13 mouse cellular contexts compared by ENCODE assay signal in genomic region chr12:10804491-10804890, GRCm38 (mm10).
A peak's percentile ranks its signal among the peaks of the same experiment; 100 is the strongest.
DNase-seq lines count a peak whose midpoint lies in the region; ATAC-seq and TF ChIP-seq lines count a peak whose summit lies in the region.
"Had no signal": no experiment of that assay in that cellular context is flagged by ENCODE, and none has a peak within 500 bp of the region (broad histone marks: within the 10 kb centered on the region; RNA-seq: fewer than 3 reads in every experiment).

No protein-coding gene starts in this region.

- no peak overlapping the region for H3K4me3 ChIP-seq in hindbrain, postnatal 0 days (ENCODE audit: low read length)
- H3K4me3 ChIP-seq in hindbrain, embryonic 13.5 days: no peak overlapping the region
- H3K4me3 ChIP-seq in lung, embryonic 14.5 days (ENCODE audit: low read depth, low read length): no peak overlapping the region
- no peak overlapping the region for H3K4me3 ChIP-seq in MEL (ENCODE audit: control insufficient read depth in 1 of 2, insufficient read depth in 1 of 2, low read depth in 2 of 2, low read length in 2 of 2)
- H3K4me3 ChIP-seq in cortical plate, adult 2 months (ENCODE audit: insufficient read depth, low read length): no peak overlapping the region
- H3K4me3 ChIP-seq: heart, embryonic 13.5 days; limb, embryonic 10.5 days had no signal

- TF ChIP-seq POLR2A in MEL (IDR thresholded peaks at IDR 0.05; ENCODE audit: control insufficient read depth in 1 of 2, insufficient read depth in 1 of 2, low read depth in 1 of 2, low read length in 2 of 2, poor library complexity in 1 of 2): no peak
- no peak for TF ChIP-seq POLR2A in cortical plate, adult 2 months (IDR thresholded peaks at IDR 0.05; ENCODE audit: extremely low read depth, insufficient read depth, low read length)

- no peaks in the 10 kb centered on the region for H3K9me3 ChIP-seq in hindbrain, postnatal 0 days (ENCODE audit: low read length)
- no peaks in the 10 kb centered on the region for H3K9me3 ChIP-seq in hindbrain, embryonic 13.5 days
- no peaks in the 10 kb centered on the region for H3K9me3 ChIP-seq in lung, embryonic 14.5 days (ENCODE audit: low read depth, low read length)
- no peaks in the 10 kb centered on the region for H3K9me3 ChIP-seq in MEL (replicated peaks; ENCODE audit: insufficient read depth, low read length)
- H3K9me3 ChIP-seq: heart, embryonic 13.5 days; limb, embryonic 10.5 days had no signal

- ATAC-seq in hindbrain, postnatal 0 days: no peak
- ATAC-seq in hindbrain, embryonic 13.5 days (ENCODE audit: low FRiP score): no peak
- ATAC-seq in lung, embryonic 14.5 days (ENCODE audit: insufficient read depth): no peak

- DNase-seq in hindbrain, postnatal 0 days (ENCODE audit: low spot score): peak; percentile 9
- DNase-seq in lung, embryonic 14.5 days: peak; percentile 15
- DNase-seq in lung, postnatal 36 days: no peak
- DNase-seq in MEL (ENCODE audit: low read depth, low spot score): peak; percentile 3
- no peak for DNase-seq in T-cell, adult 2 months (ENCODE audit: low spot score)
- DNase-seq: cerebellum, adult 18-20 months; gastrocnemius, postnatal 36 days; kidney, adult 11 months; thymus, adult 2 months had no signal

- H3K9ac ChIP-seq in hindbrain, postnatal 0 days (replicated peaks; ENCODE audit: low read length): no peak overlapping the region
- H3K9ac ChIP-seq in hindbrain, embryonic 13.5 days: no peak overlapping the region
- no peak overlapping the region for H3K9ac ChIP-seq in lung, embryonic 14.5 days
- no peak overlapping the region for H3K9ac ChIP-seq in MEL (ENCODE audit: control insufficient read depth, low read depth, low read length, poor library complexity, severe bottlenecking)
- H3K9ac ChIP-seq: heart, embryonic 13.5 days had no signal

- H3K27me3 ChIP-seq in hindbrain, postnatal 0 days (ENCODE audit: insufficient read depth, low read length): no peaks in the 10 kb centered on the region
- H3K27me3 ChIP-seq in hindbrain, embryonic 13.5 days: no peaks in the 10 kb centered on the region
- H3K27me3 ChIP-seq in lung, embryonic 14.5 days (ENCODE audit: insufficient read depth, low read length): no peaks in the 10 kb centered on the region
- no peaks in the 10 kb centered on the region for H3K27me3 ChIP-seq in MEL (ENCODE audit: control insufficient read depth in 1 of 2, insufficient read depth in 2 of 2, low read length in 2 of 2)
- H3K27me3 ChIP-seq: heart, embryonic 13.5 days had no signal

- peak; percentile 54 for TF ChIP-seq CTCF in hindbrain, postnatal 0 days (IDR thresholded peaks at IDR 0.05; ENCODE audit: low read depth)
- TF ChIP-seq CTCF in lung, embryonic 14.5 days (IDR thresholded peaks at IDR 0.05; ENCODE audit: low read depth): peak; percentile 46
- peak in 2 of 3 experiments; percentile 10 to 30; a peak in 1 of 6 replicates for TF ChIP-seq CTCF in MEL (IDR thresholded peaks at IDR 0.05 in 2 of 3, conservative IDR thresholded peaks at IDR 0.05 in 1 of 3; ENCODE audit: control insufficient read depth in 1 of 3, insufficient read depth in 1 of 3, low read depth in 2 of 3, low read length in 3 of 3, poor library complexity in 1 of 3, severe bottlenecking in 1 of 3)
- peak; percentile 23; the same call in 1 of the 2 replicates for TF ChIP-seq CTCF in cortical plate, adult 2 months (IDR thresholded peaks at IDR 0.05; ENCODE audit: extremely low read depth, insufficient read depth, low read length)

- 58% methylated on average over 2 of the region's 2 CpGs for WGBS in hindbrain, postnatal 0 days
- WGBS in hindbrain, embryonic 13.5 days: 56% methylated on average over 2 of the region's 2 CpGs
- WGBS in lung, embryonic 14.5 days: 50% methylated on average over 2 of the region's 2 CpGs

- peak; percentile 19; the same call in 1 of the 2 replicates for TF ChIP-seq RAD21 in MEL (IDR thresholded peaks at IDR 0.05; ENCODE audit: low read depth, low read length)

- H3K79me2 ChIP-seq in MEL (ENCODE audit: control insufficient read depth, insufficient read depth, low read length, poor library complexity): no peaks in the 10 kb centered on the region

- no peak overlapping the region for H3K4me2 ChIP-seq in hindbrain, postnatal 0 days (ENCODE audit: low read depth, low read length)
- H3K4me2 ChIP-seq in hindbrain, embryonic 13.5 days: no peak overlapping the region
- H3K4me2 ChIP-seq in lung, embryonic 14.5 days: no peak overlapping the region
- H3K4me2 ChIP-seq: heart, embryonic 13.5 days had no signal

- TF ChIP-seq EP300 in MEL (IDR thresholded peaks at IDR 0.05; ENCODE audit: low read depth in 1 of 2, low read length in 2 of 2): no peak

- no peak overlapping the region for H3K27ac ChIP-seq in hindbrain, postnatal 0 days
- no peak overlapping the region for H3K27ac ChIP-seq in hindbrain, embryonic 13.5 days
- H3K27ac ChIP-seq in lung, embryonic 14.5 days (ENCODE audit: low read depth): no peak overlapping the region
- no peak overlapping the region for H3K27ac ChIP-seq in MEL (ENCODE audit: control insufficient read depth, low read depth, low read length)
- no peak overlapping the region for H3K27ac ChIP-seq in cortical plate, adult 2 months (ENCODE audit: insufficient read depth, low read length)
- H3K27ac ChIP-seq: heart, embryonic 13.5 days; limb, embryonic 10.5 days had no signal

- H3K36me3 ChIP-seq in hindbrain, postnatal 0 days (ENCODE audit: insufficient read depth, low read length): no peaks in the 10 kb centered on the region
- no peaks in the 10 kb centered on the region for H3K36me3 ChIP-seq in hindbrain, embryonic 13.5 days
- no peaks in the 10 kb centered on the region for H3K36me3 ChIP-seq in lung, embryonic 14.5 days (ENCODE audit: insufficient read depth)
- no peaks in the 10 kb centered on the region for H3K36me3 ChIP-seq in MEL (ENCODE audit: control insufficient read depth in 1 of 2, insufficient read depth in 2 of 2, low read length in 2 of 2)
- H3K36me3 ChIP-seq: heart, embryonic 13.5 days; limb, embryonic 10.5 days had no signal

- no peaks in the 10 kb centered on the region for H3K4me1 ChIP-seq in hindbrain, postnatal 0 days (ENCODE audit: insufficient read depth, low read length)
- no peaks in the 10 kb centered on the region for H3K4me1 ChIP-seq in hindbrain, embryonic 13.5 days (replicated peaks)
- no peaks in the 10 kb centered on the region for H3K4me1 ChIP-seq in lung, embryonic 14.5 days (ENCODE audit: insufficient read depth)
- no peaks in the 10 kb centered on the region for H3K4me1 ChIP-seq in MEL (ENCODE audit: control insufficient read depth in 1 of 2, insufficient read depth in 2 of 2, low read length in 2 of 2)
- no peaks in the 10 kb centered on the region for H3K4me1 ChIP-seq in cortical plate, adult 2 months (ENCODE audit: control insufficient read depth, insufficient read depth, low read length)
- H3K4me1 ChIP-seq: heart, embryonic 13.5 days; limb, embryonic 10.5 days had no signal

TF ChIP-seq in MEL, 35 proteins besides CTCF, POLR2A, EP300 and RAD21:
- TF ChIP-seq ELF1 (IDR thresholded peaks at IDR 0.05; ENCODE audit: low read depth, low read length): no peak
- peak; percentile 40 for TF ChIP-seq SMC3 (IDR thresholded peaks at IDR 0.05; ENCODE audit: low read depth, low read length)
- no peak for TF ChIP-seq ZKSCAN1 (IDR thresholded peaks at IDR 0.05; ENCODE audit: low read depth, low read length)
- TF ChIP-seq USF1 (IDR thresholded peaks at IDR 0.05; ENCODE audit: low read depth, low read length): no peak
- TF ChIP-seq CHD2 (IDR thresholded peaks at IDR 0.05; ENCODE audit: low read length): no peak

Comparison
In these comparisons a context has a peak if more than half of its experiments do, and no peak if none do; other contexts are left out.
1. DNase-seq: peak in hindbrain, postnatal 0 days (single experiment), lung, embryonic 14.5 days (single experiment) and MEL (single experiment); none in lung, postnatal 36 days (single experiment) and T-cell, adult 2 months (single experiment).
2. Peak in every context shown above with its lines, with median percentiles within 50 percentile points of each other: CTCF ChIP-seq.